Mouse (Mus musculus): Measurements from ENCODE around the gene Efnb2. TPM values are rescaled to one million over a fixed set of nuclear protein-coding genes. Genes with fewer than 3 reads are reported as not detected.

Efnb2 gene
- polyA plus RNA-seq, 1 experiment from 2014 or later: 27.3 TPM

GRCm38 (mm10) chr8:8649944-8650343 is 11.1 kb downstream of the Efnb2 start:
- Histone ChIP-seq H3K9me3 (replicated peaks) (no peaks in the 10 kb centered on the region), H3K4me1 (peaks cover 64% of the 10 kb centered on the region), H3K27me3 (ENCODE audit: low read depth, poor library complexity, severe bottlenecking) (no peaks in the 10 kb centered on the region), H3K27ac (peak overlapping the region; percentile 37), H3K4me3 (no peak overlapping the region), H3K36me3 (peaks cover 25% of the 10 kb centered on the region)
- 51% methylated on average over 8 of the region's 8 CpGs for WGBS
- no peak for DNase-seq (ENCODE audit: low spot score)

GRCm38 (mm10) chr8:8649536-8649935 is 11.5 kb downstream of the Efnb2 start:
- H3K27me3 ChIP-seq (ENCODE audit: low read depth, poor library complexity, severe bottlenecking): no peaks in the 10 kb centered on the region
- H3K9me3 ChIP-seq (replicated peaks): no peaks in the 10 kb centered on the region
- no peak for DNase-seq (ENCODE audit: low spot score)
- H3K4me3 ChIP-seq: no peak overlapping the region
- H3K36me3 ChIP-seq: peaks cover 25% of the 10 kb centered on the region
- H3K4me1 ChIP-seq: peaks cover 62% of the 10 kb centered on the region
- 81% methylated on average over 3 of the region's 3 CpGs for WGBS
- peak overlapping the region; percentile 37 for H3K27ac ChIP-seq

GRCm38 (mm10) chr8:8648686-8649085 is 12.4 kb downstream of the Efnb2 start:
- no peaks in the 10 kb centered on the region for H3K9me3 ChIP-seq (replicated peaks)
- no peak for DNase-seq (ENCODE audit: low spot score)
- peaks cover 55% of the 10 kb centered on the region for H3K4me1 ChIP-seq
- H3K27ac ChIP-seq: no peak overlapping the region
- H3K36me3 ChIP-seq: peaks cover 26% of the 10 kb centered on the region
- WGBS: 73% methylated on average over 7 of the region's 7 CpGs
- H3K4me3 ChIP-seq: no peak overlapping the region
- no peaks in the 10 kb centered on the region for H3K27me3 ChIP-seq (ENCODE audit: low read depth, poor library complexity, severe bottlenecking)

GRCm38 (mm10) chr8:8647824-8648223 is 13.2 kb downstream of the Efnb2 start:
- H3K36me3 ChIP-seq: peaks cover 33% of the 10 kb centered on the region
- peaks cover 50% of the 10 kb centered on the region for H3K4me1 ChIP-seq
- no peaks in the 10 kb centered on the region for H3K9me3 ChIP-seq (replicated peaks)
- no peaks in the 10 kb centered on the region for H3K27me3 ChIP-seq (ENCODE audit: low read depth, poor library complexity, severe bottlenecking)
- no peak overlapping the region for H3K27ac ChIP-seq
- WGBS: 78% methylated on average over 7 of the region's 7 CpGs
- H3K4me3 ChIP-seq: no peak overlapping the region
- no peak for DNase-seq (ENCODE audit: low spot score)

GRCm38 (mm10) chr8:8647319-8647718 is 13.7 kb downstream of the Efnb2 start:
- Histone ChIP-seq H3K4me1 (peaks cover 46% of the 10 kb centered on the region), H3K4me3 (no peak overlapping the region), H3K9me3 (replicated peaks) (no peaks in the 10 kb centered on the region), H3K36me3 (peaks cover 32% of the 10 kb centered on the region), H3K27me3 (ENCODE audit: low read depth, poor library complexity, severe bottlenecking) (no peaks in the 10 kb centered on the region), H3K27ac (no peak overlapping the region)
- WGBS: 73% methylated on average over 3 of the region's 3 CpGs
- no peak for DNase-seq (ENCODE audit: low spot score)

- peaks cover 35% of the 10 kb centered on the region for H3K4me1 ChIP-seq
These were observed 16.7 kb downstream of the Efnb2 start for GRCm38 (mm10) chr8:8644160-8644915.

GRCm38 (mm10) chr8:8640264-8640588 is 20.8 kb downstream of the Efnb2 start:
- H3K27me3 ChIP-seq (ENCODE audit: low read depth, poor library complexity, severe bottlenecking): no peaks in the 10 kb centered on the region
- H3K36me3 ChIP-seq: peaks cover 51% of the 10 kb centered on the region
- no peaks in the 10 kb centered on the region for H3K9me3 ChIP-seq (replicated peaks)
- H3K4me1 ChIP-seq: peaks cover 23% of the 10 kb centered on the region
- no peak overlapping the region for H3K4me3 ChIP-seq
- no peak overlapping the region for H3K27ac ChIP-seq
- 7% methylated on average over 4 of the region's 4 CpGs for WGBS
- no peak for DNase-seq (ENCODE audit: low spot score)

More at GRCm38 (mm10) chr8:8644160-8644915, 16.7 kb downstream of the Efnb2 start:
- Histone ChIP-seq H3K9me3 (replicated peaks) (no peaks in the 10 kb centered on the region), H3K36me3 (peaks cover 26% of the 10 kb centered on the region), H3K27me3 (ENCODE audit: low read depth, poor library complexity, severe bottlenecking) (no peaks in the 10 kb centered on the region), H3K27ac (no peak overlapping the region), H3K4me3 (no peak overlapping the region)
- 82% methylated on average over 11 of the region's 11 CpGs for WGBS
- DNase-seq (ENCODE audit: low spot score): no peak

- no peaks in the 10 kb centered on the region for H3K9me3 ChIP-seq (replicated peaks)
- DNase-seq (ENCODE audit: low spot score): no peak
- WGBS: 33% methylated on average over 8 of the region's 8 CpGs
- peaks cover 56% of the 10 kb centered on the region for H3K36me3 ChIP-seq
- H3K4me3 ChIP-seq: no peak overlapping the region
- H3K27me3 ChIP-seq (ENCODE audit: low read depth, poor library complexity, severe bottlenecking): no peaks in the 10 kb centered on the region
- H3K4me1 ChIP-seq: peaks cover 21% of the 10 kb centered on the region
- H3K27ac ChIP-seq: no peak overlapping the region
These were observed 21.3 kb downstream of the Efnb2 start for GRCm38 (mm10) chr8:8639569-8640263.

- H3K27ac ChIP-seq: no peak overlapping the region
- WGBS: 68% methylated on average over 7 of the region's 7 CpGs
- DNase-seq (ENCODE audit: low spot score): no peak
- H3K4me3 ChIP-seq: no peak overlapping the region
- H3K36me3 ChIP-seq: peaks cover 79% of the 10 kb centered on the region
- no peaks in the 10 kb centered on the region for H3K9me3 ChIP-seq (replicated peaks)
- 0 out of 2 replicates have a peak, but pooled peaks cover 2% of the 10 kb centered on the region for H3K4me1 ChIP-seq
- H3K27me3 ChIP-seq (ENCODE audit: low read depth, poor library complexity, severe bottlenecking): no peaks in the 10 kb centered on the region
These were observed 29.6 kb downstream of the Efnb2 start for GRCm38 (mm10) chr8:8631394-8631793.

- 14% methylated on average over 7 of the region's 7 CpGs for WGBS
- H3K27me3 ChIP-seq (ENCODE audit: low read depth, poor library complexity, severe bottlenecking): no peaks in the 10 kb centered on the region
- H3K4me1 ChIP-seq: peaks cover 49% of the 10 kb centered on the region
- H3K36me3 ChIP-seq: peaks cover 64% of the 10 kb centered on the region
- DNase-seq (ENCODE audit: low spot score): no peak
- no peak overlapping the region for H3K4me3 ChIP-seq
- no peaks in the 10 kb centered on the region for H3K9me3 ChIP-seq (replicated peaks)
- peak overlapping the region; percentile 66 for H3K27ac ChIP-seq
These were observed 37.0 kb downstream of the Efnb2 start for GRCm38 (mm10) chr8:8624017-8624416.

- H3K27me3 ChIP-seq (ENCODE audit: low read depth, poor library complexity, severe bottlenecking): no peaks in the 10 kb centered on the region
- H3K4me1 ChIP-seq: peaks cover 54% of the 10 kb centered on the region
- DNase-seq (ENCODE audit: low spot score): no peak
- 57% methylated on average over 8 of the region's 8 CpGs for WGBS
- H3K36me3 ChIP-seq: peaks cover 63% of the 10 kb centered on the region
- peak overlapping the region; percentile 66 for H3K27ac ChIP-seq
- no peak overlapping the region for H3K4me3 ChIP-seq
- H3K9me3 ChIP-seq (replicated peaks): no peaks in the 10 kb centered on the region
These were observed 37.6 kb downstream of the Efnb2 start for GRCm38 (mm10) chr8:8623486-8623885.

GRCm38 (mm10) chr8:8622476-8622875 is 38.6 kb downstream of the Efnb2 start:
- Histone ChIP-seq H3K27me3 (ENCODE audit: low read depth, poor library complexity, severe bottlenecking) (no peaks in the 10 kb centered on the region), H3K27ac (no peak overlapping the region), H3K9me3 (replicated peaks) (no peaks in the 10 kb centered on the region), H3K4me1 (peaks cover 57% of the 10 kb centered on the region), H3K36me3 (peaks cover 60% of the 10 kb centered on the region), H3K4me3 (no peak overlapping the region)
- no peak for DNase-seq (ENCODE audit: low spot score)
- WGBS: 93% methylated on average over 3 of the region's 3 CpGs

GRCm38 (mm10) chr8:8622031-8622430 is 39.0 kb downstream of the Efnb2 start:
- WGBS: 94% methylated on average over 12 of the region's 12 CpGs
- no peaks in the 10 kb centered on the region for H3K9me3 ChIP-seq (replicated peaks)
- H3K27ac ChIP-seq: no peak overlapping the region
- peaks cover 59% of the 10 kb centered on the region for H3K4me1 ChIP-seq
- no peak for DNase-seq (ENCODE audit: low spot score)
- H3K36me3 ChIP-seq: peaks cover 61% of the 10 kb centered on the region
- no peaks in the 10 kb centered on the region for H3K27me3 ChIP-seq (ENCODE audit: low read depth, poor library complexity, severe bottlenecking)
- H3K4me3 ChIP-seq: no peak overlapping the region

Data from limb, embryonic 10.5 days (tissue).